Mouse (Mus musculus) stomach, embryonic 14.5 days (tissue): ENCODE measurements around the gene Slc36a2. TPM values are rescaled to one million over a fixed set of nuclear protein-coding genes. Genes with fewer than 3 reads are reported as not detected.

Experiments used
- ATAC-seq: fragments of 200-750 bp; cut with Nextera tagmentation; 2 replicates; pipeline ENCODE4 v1.8.0; 2017; ENCODE audit warnings: low read depth, moderate TSS enrichment; ENCODE audit not compliant: insufficient number of reproducible peaks, insufficient read depth, low FRiP score
- H3K27ac ChIP-seq: fragments of 300-500 bp; sonication (generic); 2 replicates; pipeline ENCODE4 v1.5.1; 2014; ENCODE audit warnings: mild to moderate bottlenecking, low read length, moderate library complexity, mixed read lengths
- H3K27me3 ChIP-seq: fragments of 300-500 bp; sonication (generic); 2 replicates; pipeline ENCODE4 v1.6.1; 2014; ENCODE audit warnings: low read length, control low read depth, mixed read lengths; ENCODE audit not compliant: control insufficient read depth, insufficient read depth
- H3K36me3 ChIP-seq: fragments of 300-500 bp; sonication (generic); 2 replicates; pipeline ENCODE4 v1.6.1; 2014; ENCODE audit warnings: mild to moderate bottlenecking, control low read depth, low read length, moderate library complexity, mixed read lengths; ENCODE audit not compliant: control insufficient read depth, insufficient read depth
- H3K4me1 ChIP-seq: fragments of 300-500 bp; sonication (generic); 2 replicates; pipeline ENCODE4 v1.6.1; 2014; ENCODE audit warnings: low read length, control low read depth, mixed read lengths; ENCODE audit not compliant: control insufficient read depth, insufficient read depth
- H3K4me2 ChIP-seq: fragments of 300-500 bp; sonication (generic); replicated peaks from 2 replicates; pipeline ENCODE4 v1.6.1; 2014; ENCODE audit warnings: low read depth, low read length, control low read depth
- H3K4me3 ChIP-seq: fragments of 300-500 bp; sonication (generic); 2 replicates; pipeline ENCODE4 v1.5.1; 2014; ENCODE audit warnings: low read depth, low read length, control low read depth
- H3K9ac ChIP-seq: fragments of 300-500 bp; sonication (generic); replicated peaks from 2 replicates; pipeline ENCODE4 v1.6.1; 2014; ENCODE audit warnings: low read depth, mild to moderate bottlenecking, control low read depth, low read length, moderate library complexity, mixed read lengths
- H3K9me3 ChIP-seq: fragments of 300-500 bp; sonication (generic); 2 replicates; pipeline ENCODE4 v1.6.1; 2016; ENCODE audit warnings: low read depth, low read length, control low read depth; ENCODE audit not compliant: control insufficient read depth
- WGBS: fragments of 180-500 bp; shearing (Covaris S2); extraction: QIAGEN DNeasy Blood & Tissue Kit; methylation state at CpG from one replicate; pipeline ENCODE4 v1.1.7; 2014; 5-methylcytosine and 5-hydroxymethylcytosine counted together
- polyA plus RNA-seq: library from polyadenylated mRNA; unstranded; fragments of >200 nt; fragmentation: Nextera tagmentation; extraction: Ambion mirVana; gene quantifications from 2 replicates; pipeline ENCODE4 v1.2.1, GENCODE M21; 2014

Gene Slc36a2
- polyA plus RNA-seq, 1 experiment from 2014 or later, result 0.22 TPM

GRCm38 (mm10) chr11:55170501-55170900 lies 14.4 kb downstream of the Slc36a2 start:
- WGBS, result 71% methylated on average over 4 of the region's 4 CpGs
- no peak overlapping the region for H3K27ac ChIP-seq
- H3K4me2 ChIP-seq, result no peak overlapping the region
- H3K4me1 ChIP-seq, result no peaks in the 10 kb centered on the region
- no peak overlapping the region for H3K9ac ChIP-seq
- no peaks in the 10 kb centered on the region for H3K9me3 ChIP-seq
- ATAC-seq, result no peak
- no peaks in the 10 kb centered on the region; the same call in 1 of the 2 replicates for H3K27me3 ChIP-seq
- H3K4me3 ChIP-seq, result no peak overlapping the region
- H3K36me3 ChIP-seq, result no peaks in the 10 kb centered on the region

- Histone ChIP-seq H3K4me3 (no peak overlapping the region), H3K9me3 (no peaks in the 10 kb centered on the region), H3K27ac (no peak overlapping the region), H3K36me3 (no peaks in the 10 kb centered on the region), H3K27me3 (no peaks in the 10 kb centered on the region; the same call in 1 of the 2 replicates), H3K4me2 (no peak overlapping the region), H3K9ac (no peak overlapping the region), H3K4me1 (no peaks in the 10 kb centered on the region)
- 81% methylated on average over 6 of the region's 6 CpGs for WGBS
- no peak for ATAC-seq
Observed at GRCm38 (mm10) chr11:55168914-55169313, 16.0 kb downstream of the Slc36a2 start.

DNA sequence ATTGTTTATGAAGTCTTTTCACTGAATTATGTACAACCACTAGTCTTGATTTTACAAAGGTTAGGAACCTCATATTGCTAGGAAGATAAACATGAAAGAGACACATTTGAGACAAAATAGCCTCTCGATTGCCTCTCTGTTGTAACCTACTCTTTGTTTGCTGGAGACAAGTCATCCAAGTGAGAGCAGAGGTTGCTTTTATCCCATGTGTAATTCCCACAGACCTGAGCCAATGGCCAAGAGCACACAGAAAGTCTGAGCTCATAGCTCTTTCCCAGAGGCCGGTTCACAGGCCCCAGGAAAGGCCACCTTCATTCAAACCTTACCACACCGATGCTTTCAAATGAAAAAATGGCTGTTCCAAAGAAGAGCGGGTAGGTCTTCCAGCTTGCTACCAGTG lies 16.4 kb downstream of the Slc36a2 start:
- no peak overlapping the region for H3K4me3 ChIP-seq
- H3K4me1 ChIP-seq, result no peaks in the 10 kb centered on the region
- WGBS, result 84% methylated on average over 4 of the region's 4 CpGs
- no peak overlapping the region for H3K4me2 ChIP-seq
- H3K9me3 ChIP-seq, result no peaks in the 10 kb centered on the region
- H3K27me3 ChIP-seq, result no peaks in the 10 kb centered on the region; the same call in 1 of the 2 replicates
- ATAC-seq, result no peak
- H3K36me3 ChIP-seq, result no peaks in the 10 kb centered on the region
- no peak overlapping the region for H3K9ac ChIP-seq
- H3K27ac ChIP-seq, result no peak overlapping the region

DNA sequence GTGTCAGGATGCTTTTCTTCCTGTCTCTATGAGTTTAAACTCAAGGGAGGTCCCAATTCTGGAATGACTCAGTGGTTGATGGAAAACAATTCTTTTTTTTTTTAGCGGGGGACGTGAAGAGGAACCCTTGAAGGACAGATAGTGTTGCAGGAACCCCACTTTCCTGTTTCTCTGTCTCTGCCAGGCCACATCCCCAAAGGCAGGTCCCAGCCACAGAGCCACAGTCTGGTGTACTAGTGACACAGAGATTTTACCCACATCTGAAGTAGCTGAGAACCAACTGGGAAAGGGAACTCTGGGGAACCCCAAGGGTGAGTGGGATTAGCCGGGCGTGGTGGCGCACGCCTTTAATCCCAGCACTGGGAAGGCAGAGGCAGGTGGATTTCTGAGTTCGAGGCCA lies 19.1 kb downstream of the Slc36a2 start:
- Histone ChIP-seq H3K9ac (no peak overlapping the region), H3K27me3 (no peaks in the 10 kb centered on the region), H3K36me3 (no peaks in the 10 kb centered on the region), H3K4me2 (no peak overlapping the region), H3K9me3 (no peaks in the 10 kb centered on the region), H3K4me1 (no peaks in the 10 kb centered on the region), H3K4me3 (no peak overlapping the region), H3K27ac (no peak overlapping the region)
- 93% methylated on average over 7 of the region's 7 CpGs for WGBS
- no peak for ATAC-seq

- no peak overlapping the region for H3K27ac ChIP-seq
Observed at GRCm38 (mm10) chr11:55164723-55165122, 20.2 kb downstream of the Slc36a2 start.

GRCm38 (mm10) chr11:55162670-55163069 lies 22.2 kb downstream of the Slc36a2 start:
- no peaks in the 10 kb centered on the region for H3K4me1 ChIP-seq
- ATAC-seq, result no peak
- no peaks in the 10 kb centered on the region for H3K36me3 ChIP-seq
- no peak overlapping the region for H3K9ac ChIP-seq
- H3K27ac ChIP-seq, result no peak overlapping the region
- H3K4me2 ChIP-seq, result no peak overlapping the region
- no peaks in the 10 kb centered on the region for H3K9me3 ChIP-seq
- H3K27me3 ChIP-seq, result no peaks in the 10 kb centered on the region
- H3K4me3 ChIP-seq, result no peak overlapping the region
- 47% methylated on average over 9 of the region's 9 CpGs for WGBS

More at GRCm38 (mm10) chr11:55164723-55165122, 20.2 kb downstream of the Slc36a2 start:
- no peak for ATAC-seq
- Histone ChIP-seq H3K9me3 (no peaks in the 10 kb centered on the region), H3K4me3 (no peak overlapping the region), H3K27me3 (no peaks in the 10 kb centered on the region), H3K4me2 (no peak overlapping the region), H3K4me1 (no peaks in the 10 kb centered on the region), H3K9ac (no peak overlapping the region), H3K36me3 (no peaks in the 10 kb centered on the region)
- WGBS, result 43% methylated on average over 3 of the region's 3 CpGs

- H3K4me1 ChIP-seq, result no peaks in the 10 kb centered on the region
- no peak overlapping the region for H3K27ac ChIP-seq
- no peak for ATAC-seq
- no peak overlapping the region for H3K4me2 ChIP-seq
- no peaks in the 10 kb centered on the region for H3K9me3 ChIP-seq
- no peak overlapping the region for H3K4me3 ChIP-seq
- H3K36me3 ChIP-seq, result no peaks in the 10 kb centered on the region
- no peaks in the 10 kb centered on the region for H3K27me3 ChIP-seq
- WGBS, result 53% methylated on average over 13 of the region's 13 CpGs
- H3K9ac ChIP-seq, result no peak overlapping the region
Observed at GRCm38 (mm10) chr11:55158785-55159359, 26.0 kb downstream of the Slc36a2 start.

DNA sequence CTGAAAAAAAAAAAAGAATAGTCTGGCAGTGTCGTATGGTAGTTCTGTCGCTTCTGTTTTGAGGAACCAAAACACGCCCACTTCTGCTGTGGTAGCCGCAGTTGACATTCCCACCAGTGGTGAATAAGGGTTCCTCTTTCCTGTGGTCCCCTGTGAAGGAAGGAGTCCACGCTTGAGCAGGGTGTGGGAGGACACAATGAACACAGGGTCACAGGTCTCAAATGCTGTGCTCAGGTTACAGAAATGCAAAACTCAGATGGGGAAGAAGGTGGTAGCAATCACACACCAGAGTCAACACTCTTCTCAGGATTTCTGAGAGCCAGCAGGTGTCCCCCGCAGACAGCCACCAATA lies 29.8 kb downstream of the Slc36a2 start:
- Histone ChIP-seq H3K4me2 (no peak overlapping the region), H3K4me3 (no peak overlapping the region), H3K36me3 (no peaks in the 10 kb centered on the region), H3K4me1 (no peaks in the 10 kb centered on the region), H3K27ac (no peak overlapping the region), H3K9ac (no peak overlapping the region), H3K27me3 (no peaks in the 10 kb centered on the region), H3K9me3 (no peaks in the 10 kb centered on the region)
- WGBS, result 78% methylated on average over 6 of the region's 6 CpGs
- ATAC-seq, result no peak

DNA sequence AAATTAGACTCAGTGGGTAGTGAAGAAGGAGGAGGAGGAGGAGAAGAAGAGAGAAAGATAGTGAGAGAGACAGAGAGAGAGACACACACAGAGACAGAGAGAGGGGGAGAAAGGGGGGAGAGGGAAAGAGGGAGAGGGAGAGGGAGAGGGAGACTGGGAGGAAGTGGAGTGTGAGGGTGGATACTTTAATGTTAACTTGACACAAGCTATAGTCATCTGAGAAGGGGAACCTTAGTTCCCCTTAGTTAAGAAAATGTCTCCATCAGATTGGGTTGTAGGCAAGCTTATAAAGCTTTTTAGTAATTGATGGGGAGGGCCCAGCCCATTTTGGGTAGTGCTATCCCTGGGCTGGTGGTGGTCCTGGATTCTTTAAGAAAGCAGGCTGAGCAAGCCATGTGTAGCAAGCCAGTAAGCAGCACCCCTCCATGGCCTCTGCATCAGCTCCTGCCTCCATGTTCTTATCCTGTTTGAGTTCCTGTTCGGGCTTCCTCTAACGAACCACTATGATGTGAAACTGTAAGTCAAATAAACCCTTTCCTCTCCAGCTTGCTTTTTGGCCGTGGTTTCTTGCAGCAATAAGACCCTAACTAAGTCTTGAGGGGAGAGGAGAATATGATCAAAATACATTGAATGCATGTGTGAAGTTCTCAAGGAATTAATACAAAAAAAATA lies 30.3 kb downstream of the Slc36a2 start:
- ATAC-seq, result no peak
- no peaks in the 10 kb centered on the region for H3K9me3 ChIP-seq
- H3K27me3 ChIP-seq, result no peaks in the 10 kb centered on the region
- no peak overlapping the region for H3K27ac ChIP-seq
- H3K36me3 ChIP-seq, result no peaks in the 10 kb centered on the region
- WGBS, result 40% methylated on average over 3 of the region's 3 CpGs
- no peaks in the 10 kb centered on the region for H3K4me1 ChIP-seq
- no peak overlapping the region for H3K9ac ChIP-seq
- H3K4me2 ChIP-seq, result no peak overlapping the region
- no peak overlapping the region for H3K4me3 ChIP-seq
